Mouse (Mus musculus) limb, embryonic 15.5 days (tissue): ENCODE measurements at regions not wholly inside any gene's neighbourhood (a gene's known extent, or its start where the extent isn't known, plus 50 kb on each side); places are given as distances from the start of the nearest gene placed in this dataset.
A peak's percentile ranks its signal among the peaks of the same experiment; 100 is the strongest.
"Not testable (repeated sequence)": the region's sequence is repeated elsewhere in the genome, so short reads cannot be mapped to it uniquely, and the experiment has no call there.

Source experiments
- ATAC-seq: fragments of 200-750 bp; cut with Nextera tagmentation; 2 replicates; pipeline ENCODE4 v1.8.0; 2017; ENCODE audit warnings: low read depth, moderate TSS enrichment; ENCODE audit not compliant: insufficient number of reproducible peaks, low FRiP score, low TSS enrichment
- H3K27ac ChIP-seq: fragments of 300-500 bp; sonication (generic); 2 replicates; pipeline ENCODE4 v1.5.1; 2015; ENCODE audit warnings: moderate library complexity, mild to moderate bottlenecking, inconsistent platforms
- H3K27me3 ChIP-seq: fragments of 300-500 bp; sonication (generic); 2 replicates; pipeline ENCODE4 v1.6.1; 2015; ENCODE audit warnings: inconsistent platforms
- H3K36me3 ChIP-seq: fragments of 300-500 bp; sonication (generic); 2 replicates; pipeline ENCODE4 v1.6.1; 2015; ENCODE audit warnings: inconsistent platforms
- H3K4me1 ChIP-seq: fragments of 300-500 bp; sonication (generic); 2 replicates; pipeline ENCODE4 v1.6.1; 2015; ENCODE audit warnings: inconsistent platforms
- H3K4me2 ChIP-seq: fragments of 300-500 bp; sonication (generic); 2 replicates; pipeline ENCODE4 v1.6.1; 2015; ENCODE audit warnings: mild to moderate bottlenecking, inconsistent platforms
- H3K4me3 ChIP-seq: fragments of 300-500 bp; sonication (generic); 2 replicates; pipeline ENCODE4 v1.5.1; 2015; ENCODE audit warnings: mild to moderate bottlenecking, inconsistent platforms
- H3K9ac ChIP-seq: fragments of 300-500 bp; sonication (generic); 2 replicates; pipeline ENCODE4 v1.6.1; 2015; ENCODE audit warnings: inconsistent platforms
- H3K9me3 ChIP-seq: fragments of 300-500 bp; sonication (generic); 2 replicates; pipeline ENCODE4 v1.6.1; 2016; ENCODE audit warnings: inconsistent platforms
- WGBS: fragments of 180-500 bp; shearing (Covaris S2); methylation state at CpG from one replicate; pipeline ENCODE4 v1.1.7; 2015; 5-methylcytosine and 5-hydroxymethylcytosine counted together

- 95% methylated on average over 4 of the region's 4 CpGs for WGBS
- ATAC-seq = no peak
- H3K4me2 ChIP-seq = no peak overlapping the region
- no peaks in the 10 kb centered on the region for H3K4me1 ChIP-seq
- no peak overlapping the region for H3K27ac ChIP-seq
- no peak overlapping the region for H3K4me3 ChIP-seq
- no peaks in the 10 kb centered on the region for H3K36me3 ChIP-seq
- no peaks in the 10 kb centered on the region for H3K9me3 ChIP-seq
- no peak overlapping the region for H3K9ac ChIP-seq
- H3K27me3 ChIP-seq = no peaks in the 10 kb centered on the region
Observed at GRCm38 (mm10) chr14:114485781-114486180, 606.2 kb upstream of the Gpc5 start.

GRCm38 (mm10) chr14:114493371-114493770 lies 598.6 kb upstream of the Gpc5 start:
- 94% methylated on average over 3 of the region's 3 CpGs for WGBS
- not testable (repeated sequence) for H3K9ac ChIP-seq, H3K4me2 ChIP-seq, H3K4me3 ChIP-seq, ATAC-seq, H3K9me3 ChIP-seq, H3K36me3 ChIP-seq, H3K27me3 ChIP-seq, H3K27ac ChIP-seq, H3K4me1 ChIP-seq

GRCm38 (mm10) chr14:114504976-114505375 lies 587.0 kb upstream of the Gpc5 start:
- no peak for ATAC-seq
- H3K36me3 ChIP-seq = no peaks in the 10 kb centered on the region
- H3K27me3 ChIP-seq = no peaks in the 10 kb centered on the region
- H3K27ac ChIP-seq = no peak overlapping the region
- no peaks in the 10 kb centered on the region for H3K4me1 ChIP-seq
- H3K4me2 ChIP-seq = no peak overlapping the region
- no peaks in the 10 kb centered on the region for H3K9me3 ChIP-seq
- no peak overlapping the region for H3K9ac ChIP-seq
- no peak overlapping the region for H3K4me3 ChIP-seq

GRCm38 (mm10) chr14:114547910-114548680 lies 543.9 kb upstream of the Gpc5 start:
- no peaks in the 10 kb centered on the region for H3K36me3 ChIP-seq
- H3K27ac ChIP-seq = no peak overlapping the region
- 49% methylated on average over 4 of the region's 4 CpGs for WGBS
- no peaks in the 10 kb centered on the region for H3K4me1 ChIP-seq
- no peaks in the 10 kb centered on the region for H3K9me3 ChIP-seq
- no peak overlapping the region for H3K4me2 ChIP-seq
- no peaks in the 10 kb centered on the region for H3K27me3 ChIP-seq
- no peak overlapping the region for H3K4me3 ChIP-seq
- ATAC-seq = no peak
- no peak overlapping the region for H3K9ac ChIP-seq

GRCm38 (mm10) chr14:114549101-114549500 lies 542.9 kb upstream of the Gpc5 start:
- 86% methylated on average over 1 of the region's 1 CpGs for WGBS
- Histone ChIP-seq H3K27me3 (no peaks in the 10 kb centered on the region), H3K4me1 (no peaks in the 10 kb centered on the region), H3K27ac (no peak overlapping the region), H3K4me2 (no peak overlapping the region), H3K4me3 (no peak overlapping the region), H3K36me3 (no peaks in the 10 kb centered on the region), H3K9ac (no peak overlapping the region), H3K9me3 (no peaks in the 10 kb centered on the region)
- no peak for ATAC-seq

- no peaks in the 10 kb centered on the region for H3K9me3 ChIP-seq
- H3K4me3 ChIP-seq = no peak overlapping the region
- H3K27me3 ChIP-seq = no peaks in the 10 kb centered on the region
- H3K27ac ChIP-seq = no peak overlapping the region
- no peaks in the 10 kb centered on the region for H3K4me1 ChIP-seq
- H3K36me3 ChIP-seq = no peaks in the 10 kb centered on the region
- WGBS = 44% methylated on average over 4 of the region's 4 CpGs
- H3K9ac ChIP-seq = no peak overlapping the region
- no peak overlapping the region for H3K4me2 ChIP-seq
- no peak for ATAC-seq
Observed at GRCm38 (mm10) chr14:114566411-114567030, 525.5 kb upstream of the Gpc5 start.

- Histone ChIP-seq H3K4me2 (peak overlapping the region; percentile 30), H3K9ac (no peak overlapping the region), H3K27ac (no peak overlapping the region), H3K9me3 (no peaks in the 10 kb centered on the region), H3K4me3 (no peak overlapping the region), H3K27me3 (no peaks in the 10 kb centered on the region), H3K4me1 (no peaks in the 10 kb centered on the region), H3K36me3 (no peaks in the 10 kb centered on the region)
- ATAC-seq = no peak
- 22% methylated on average over 14 of the region's 14 CpGs for WGBS
Observed at GRCm38 (mm10) chr14:114567673-114568309, 524.2 kb upstream of the Gpc5 start.

GRCm38 (mm10) chr14:114587367-114588064 lies 504.5 kb upstream of the Gpc5 start:
- H3K9me3 ChIP-seq = no peaks in the 10 kb centered on the region
- no peak overlapping the region for H3K4me2 ChIP-seq
- no peaks in the 10 kb centered on the region for H3K27me3 ChIP-seq
- no peaks in the 10 kb centered on the region for H3K36me3 ChIP-seq
- no peak overlapping the region for H3K27ac ChIP-seq
- H3K4me3 ChIP-seq = no peak overlapping the region
- ATAC-seq = no peak
- H3K4me1 ChIP-seq = no peaks in the 10 kb centered on the region
- WGBS = 20% methylated on average over 4 of the region's 4 CpGs
- no peak overlapping the region for H3K9ac ChIP-seq

GRCm38 (mm10) chr14:114609296-114609695 lies 482.7 kb upstream of the Gpc5 start:
- no peak overlapping the region for H3K4me2 ChIP-seq
- no peak overlapping the region for H3K9ac ChIP-seq
- H3K36me3 ChIP-seq = no peaks in the 10 kb centered on the region
- H3K27me3 ChIP-seq = no peaks in the 10 kb centered on the region
- no peaks in the 10 kb centered on the region for H3K9me3 ChIP-seq
- H3K4me3 ChIP-seq = no peak overlapping the region
- WGBS = 71% methylated on average over 4 of the region's 4 CpGs
- H3K27ac ChIP-seq = no peak overlapping the region
- no peaks in the 10 kb centered on the region for H3K4me1 ChIP-seq
- ATAC-seq = no peak

- no peaks in the 10 kb centered on the region for H3K36me3 ChIP-seq
- H3K4me3 ChIP-seq = no peak overlapping the region
- WGBS = 61% methylated on average over 1 of the region's 1 CpGs
- no peak overlapping the region for H3K9ac ChIP-seq
- H3K27ac ChIP-seq = no peak overlapping the region
- H3K27me3 ChIP-seq = no peaks in the 10 kb centered on the region
- H3K9me3 ChIP-seq = no peaks in the 10 kb centered on the region
- ATAC-seq = no peak
- no peak overlapping the region for H3K4me2 ChIP-seq
- no peaks in the 10 kb centered on the region for H3K4me1 ChIP-seq
Observed at GRCm38 (mm10) chr14:114612400-114612799, 479.6 kb upstream of the Gpc5 start.

GRCm38 (mm10) chr14:114656636-114657035 lies 435.4 kb upstream of the Gpc5 start:
- 84% methylated on average over 1 of the region's 1 CpGs for WGBS
- ATAC-seq = no peak
- H3K27me3 ChIP-seq = no peaks in the 10 kb centered on the region

GRCm38 (mm10) chr14:114662028-114662427 lies 430.0 kb upstream of the Gpc5 start:
- Histone ChIP-seq H3K4me3 (no peak overlapping the region), H3K36me3 (no peaks in the 10 kb centered on the region), H3K4me2 (no peak overlapping the region), H3K27ac (no peak overlapping the region), H3K9ac (no peak overlapping the region), H3K9me3 (no peaks in the 10 kb centered on the region), H3K27me3 (no peaks in the 10 kb centered on the region), H3K4me1 (no peaks in the 10 kb centered on the region)
- no peak for ATAC-seq
- WGBS = 60% methylated on average over 2 of the region's 2 CpGs

More at GRCm38 (mm10) chr14:114656636-114657035, 435.4 kb upstream of the Gpc5 start:
- Histone ChIP-seq H3K27ac (no peak overlapping the region), H3K4me1 (no peaks in the 10 kb centered on the region), H3K9ac (no peak overlapping the region), H3K36me3 (no peaks in the 10 kb centered on the region), H3K9me3 (no peaks in the 10 kb centered on the region), H3K4me2 (no peak overlapping the region), H3K4me3 (no peak overlapping the region)
